Mouse (Mus musculus): ENCODE data around the gene Mfsd12.

The Mfsd12 gene

DNA sequence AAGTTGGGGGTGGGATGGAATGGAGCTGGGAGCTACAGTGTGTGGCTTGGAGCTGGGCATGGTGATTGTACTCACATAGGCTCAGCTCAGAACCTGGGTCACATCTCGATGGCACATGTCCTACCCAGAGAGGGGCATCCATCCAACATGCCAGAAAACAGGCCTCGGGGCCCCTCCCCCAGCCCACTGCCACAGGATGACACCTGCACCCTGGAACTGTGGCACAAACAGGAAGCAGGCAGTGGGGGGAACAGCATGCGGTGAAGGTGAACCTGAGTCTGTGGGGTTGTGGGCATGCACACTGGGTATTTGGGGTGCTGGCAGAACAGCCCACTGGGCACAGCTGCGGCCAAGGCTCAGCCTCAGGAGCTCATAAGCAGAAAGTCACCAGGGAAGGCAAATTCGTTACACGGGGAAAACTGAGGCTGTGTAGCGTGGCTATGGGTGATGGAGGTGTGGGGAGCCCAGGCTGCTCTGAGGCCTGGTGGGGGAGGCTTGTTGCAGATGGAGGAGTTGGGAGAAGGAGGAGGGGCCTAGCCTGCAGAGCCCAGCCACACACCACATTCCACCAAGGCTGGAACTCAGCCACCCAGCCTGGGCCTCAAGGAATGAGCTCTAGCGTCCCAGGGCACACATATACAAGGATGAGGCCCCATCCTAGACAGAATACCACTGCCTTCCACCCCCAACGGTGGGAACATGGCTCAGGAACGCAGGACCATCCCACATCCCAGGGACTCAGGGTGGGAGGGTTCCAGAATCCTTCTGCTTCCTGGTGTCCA is 27.9 kb upstream of the Mfsd12 start:
- peak; percentile 95 for DNase-seq (ENCODE audit: low read depth)

- DNase-seq (ENCODE audit: low read depth) = peak; percentile 77
These were observed 27.3 kb upstream of the Mfsd12 start for GRCm38 (mm10) chr10:81330007-81330406.

DNA sequence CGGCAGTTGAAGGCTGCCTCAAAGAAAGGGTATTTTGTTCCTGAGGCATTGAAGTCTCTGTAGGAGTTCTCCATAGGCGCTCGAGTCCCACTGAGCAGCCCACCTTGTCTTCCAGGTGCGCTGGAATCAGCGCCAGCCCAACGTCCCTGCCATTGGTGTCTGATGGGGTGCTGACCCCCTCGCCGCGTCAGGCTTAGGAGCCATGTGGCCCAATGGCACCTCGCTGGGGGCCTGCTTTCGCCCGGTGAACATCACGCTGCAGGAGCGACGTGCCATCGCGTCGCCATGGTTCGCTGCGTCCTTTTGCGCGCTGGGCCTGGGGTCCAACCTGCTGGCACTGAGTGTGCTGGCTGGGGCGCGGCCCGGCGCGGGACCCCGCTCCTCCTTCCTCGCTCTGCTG is 25.0 kb upstream of the Mfsd12 start:
- DNase-seq (ENCODE audit: low read depth) = no peak

GRCm38 (mm10) chr10:81334324-81334723 is 23.0 kb upstream of the Mfsd12 start:
- DNase-seq (ENCODE audit: low read depth) = no peak

DNA sequence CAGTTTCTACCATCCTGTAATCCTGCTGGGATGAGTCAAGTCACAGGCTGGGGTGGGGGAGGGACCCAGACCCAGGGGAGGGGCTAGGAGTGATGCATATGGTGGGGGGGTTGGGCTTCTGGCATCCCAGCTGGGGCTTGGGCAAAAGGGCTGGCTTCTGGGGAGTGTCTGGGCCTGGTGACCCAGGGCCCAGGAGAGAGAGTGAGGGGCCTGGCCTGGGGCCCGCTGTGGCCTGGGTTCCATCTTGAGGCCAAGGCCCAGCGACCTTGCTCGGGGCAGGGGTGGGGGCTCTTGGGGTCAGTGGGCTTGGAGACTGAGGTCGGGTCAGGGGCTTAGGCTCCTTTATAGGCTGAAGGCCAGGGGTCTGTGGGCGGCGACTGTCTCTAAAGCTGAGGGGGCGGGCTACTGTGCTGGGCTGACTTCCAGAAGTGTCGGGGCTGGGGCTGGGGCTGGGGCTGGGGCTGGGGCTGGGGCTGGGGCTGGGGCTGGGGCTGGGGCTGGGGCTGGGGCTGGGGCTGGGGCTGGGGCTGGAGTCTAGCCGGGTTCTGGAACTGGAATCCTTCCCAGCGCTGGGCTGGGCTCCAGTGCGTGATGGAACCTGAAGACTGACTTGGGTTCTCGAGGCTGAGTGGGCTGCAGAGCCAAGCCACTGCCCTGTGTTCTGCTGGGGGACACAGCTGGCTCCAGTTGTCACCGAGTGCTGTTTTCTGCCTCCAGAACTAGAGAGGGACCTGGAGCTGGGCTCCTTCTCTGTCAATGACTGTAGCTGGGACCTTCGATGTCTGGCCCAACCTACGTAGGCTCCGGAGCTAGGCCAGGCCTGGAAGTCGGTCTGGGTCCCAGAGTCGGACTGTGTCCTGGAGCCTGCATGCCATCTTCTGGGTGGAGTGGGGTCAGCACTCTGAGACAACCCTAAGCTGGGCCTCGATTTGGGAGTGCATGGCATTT is 21.6 kb upstream of the Mfsd12 start:
- DNase-seq (ENCODE audit: low read depth) = peak; percentile 85

DNA sequence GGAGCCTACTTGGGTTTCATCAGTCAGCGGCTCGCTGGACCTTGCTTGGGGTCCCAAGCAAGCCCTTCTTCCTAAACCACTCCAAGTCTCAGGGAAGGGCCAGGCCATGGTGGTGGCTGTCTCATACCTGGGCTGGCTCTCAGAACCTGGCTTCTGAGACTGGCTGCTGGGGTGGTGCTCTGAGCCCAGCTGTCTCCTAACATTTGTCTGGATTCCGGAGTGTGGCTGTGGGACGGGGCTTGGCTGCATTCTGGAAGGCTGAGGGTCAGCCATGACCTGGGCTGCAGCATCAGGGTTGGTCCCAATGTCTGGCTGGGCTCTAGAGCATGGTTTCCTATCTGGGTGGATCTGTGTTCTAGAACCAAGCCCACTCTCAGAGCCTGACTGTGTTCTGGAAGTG is 20.7 kb upstream of the Mfsd12 start:
- no peak for DNase-seq (ENCODE audit: low read depth)

GRCm38 (mm10) chr10:81340551-81341332 is 16.5 kb upstream of the Mfsd12 start:
- no peak for DNase-seq (ENCODE audit: low read depth)

DNA sequence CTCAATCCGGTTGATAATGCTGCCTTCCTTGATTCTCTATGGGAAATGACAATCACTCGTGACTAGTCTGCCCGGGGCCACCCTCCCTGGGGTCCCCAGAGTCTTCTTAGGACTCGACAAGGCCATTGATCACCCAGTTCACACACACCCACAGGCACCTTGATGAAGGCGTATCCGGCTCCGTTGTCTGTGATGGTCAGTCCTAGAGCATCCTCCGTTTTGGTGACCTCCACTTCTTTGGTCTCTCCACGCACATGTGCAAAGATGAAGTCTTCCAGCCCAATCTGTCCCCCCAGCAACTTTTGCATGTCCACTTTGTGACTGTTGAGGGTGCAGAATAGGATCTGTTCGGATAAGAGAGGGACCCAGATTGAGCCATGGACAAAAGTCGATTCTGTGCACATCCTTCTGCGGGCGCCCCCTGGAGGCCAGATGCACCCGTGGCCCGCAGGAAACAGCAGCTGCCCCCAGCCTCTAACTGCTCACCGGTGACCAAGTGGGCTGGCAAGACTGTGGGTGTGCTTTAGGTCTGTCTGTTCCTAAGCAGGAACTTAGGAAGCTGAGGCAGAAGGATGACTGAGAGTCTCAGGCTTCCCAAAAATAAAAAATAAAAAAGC is 15.8 kb upstream of the Mfsd12 start:
- peak; percentile 85 for DNase-seq (ENCODE audit: low read depth)

DNA sequence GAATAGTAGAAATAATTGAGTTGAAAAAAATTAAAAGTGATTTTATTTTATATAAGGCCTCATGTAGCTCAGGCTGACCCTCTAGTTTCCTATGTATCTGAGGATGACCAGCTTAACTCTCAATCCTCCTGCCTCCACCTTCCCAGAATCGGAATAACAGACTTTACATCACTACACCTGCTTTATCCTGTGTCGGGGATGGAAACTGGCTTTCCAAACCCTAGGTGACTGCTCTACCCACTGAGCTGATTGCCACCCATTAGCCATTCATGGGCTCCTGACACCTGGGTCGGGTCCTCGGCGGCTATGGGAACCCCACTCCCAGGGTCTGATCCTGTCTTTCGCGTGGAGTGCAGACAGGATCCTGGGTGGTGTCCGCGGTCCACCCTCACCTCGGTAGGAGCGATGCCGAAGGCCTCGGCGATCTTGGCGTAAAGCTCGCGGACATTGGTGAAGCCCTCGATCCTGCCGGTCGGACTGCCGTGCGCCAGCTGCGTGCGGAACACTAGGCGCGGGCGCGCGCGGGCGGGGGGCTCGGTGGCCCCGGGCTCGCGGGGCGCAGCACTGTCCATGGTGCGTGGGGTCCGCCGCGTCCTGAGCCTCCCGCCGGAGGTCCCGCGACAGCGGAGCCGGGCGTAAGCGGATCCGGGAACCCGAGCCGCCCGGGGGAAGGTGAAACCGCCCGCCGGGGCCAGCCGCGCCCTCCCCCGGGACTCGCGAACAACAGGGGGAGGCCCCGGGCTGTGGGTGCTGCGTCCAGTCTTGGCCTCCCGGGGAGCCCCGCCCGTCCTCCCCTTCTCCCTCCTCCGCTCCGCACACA is 14.4 kb upstream of the Mfsd12 start, which contains the start of gene Gipc3:
Gipc3 (minus strand) TSS at position 581 of the 820 bp plus-strand sequence.
- no peak for DNase-seq (ENCODE audit: low read depth)

DNA sequence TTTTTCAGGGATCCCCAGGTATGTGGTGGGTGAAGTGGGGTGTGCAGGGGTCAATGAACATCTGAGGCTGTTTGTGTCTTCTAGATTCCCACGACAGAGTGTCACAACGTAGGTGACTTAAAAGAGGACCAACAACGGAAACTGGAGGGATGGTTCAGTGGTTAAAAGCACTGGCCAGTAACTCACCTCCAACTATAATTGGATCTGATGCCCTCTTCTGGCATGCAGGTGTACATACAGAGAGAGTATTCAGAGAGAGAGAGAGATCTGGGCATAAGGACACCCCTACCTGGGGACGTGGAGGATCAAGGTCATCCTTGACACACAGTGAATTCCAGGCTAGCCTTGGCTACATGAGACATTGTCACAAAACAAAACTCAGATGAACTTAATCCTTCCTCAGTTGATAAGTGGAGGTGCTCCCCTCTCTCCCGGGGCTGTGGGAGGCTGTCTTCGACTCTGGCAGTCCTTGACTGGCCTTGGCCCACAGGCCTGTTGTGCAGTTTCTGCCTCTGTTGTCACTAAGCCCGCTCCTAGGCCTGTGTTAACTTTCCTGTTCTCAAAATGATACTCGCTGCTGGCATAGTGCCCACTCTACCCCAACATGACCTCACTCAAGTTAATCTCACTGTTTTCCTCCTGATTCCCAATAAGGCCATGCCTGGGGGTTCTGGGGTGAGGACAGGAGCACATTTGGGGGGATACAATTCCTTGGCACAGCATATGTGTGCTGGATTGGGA is 12.7 kb upstream of the Mfsd12 start:
- DNase-seq (ENCODE audit: low read depth) = peak; percentile 43

DNA sequence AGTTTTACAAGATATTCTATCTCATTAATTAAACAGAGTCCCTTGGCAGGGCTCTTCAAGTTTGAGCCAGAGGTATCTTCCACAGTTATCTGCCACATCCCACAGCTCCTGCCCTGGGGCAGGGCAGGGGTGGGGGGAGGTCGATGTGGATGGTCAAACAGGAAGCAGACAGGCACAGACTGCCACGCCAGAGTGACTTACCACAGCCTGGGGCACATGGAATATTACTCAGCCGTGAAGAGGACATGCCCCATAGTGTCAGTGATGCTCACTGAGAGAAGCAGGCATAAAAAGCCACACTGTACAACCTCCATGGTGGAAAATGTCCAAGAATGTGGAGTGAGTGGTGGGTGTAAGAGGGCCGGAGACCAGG is 12.1 kb upstream of the Mfsd12 start:
- DNase-seq (ENCODE audit: low read depth) = no peak

- no peak for DNase-seq (ENCODE audit: low read depth)
These were observed 10.7 kb upstream of the Mfsd12 start for GRCm38 (mm10) chr10:81346453-81347067.

DNA sequence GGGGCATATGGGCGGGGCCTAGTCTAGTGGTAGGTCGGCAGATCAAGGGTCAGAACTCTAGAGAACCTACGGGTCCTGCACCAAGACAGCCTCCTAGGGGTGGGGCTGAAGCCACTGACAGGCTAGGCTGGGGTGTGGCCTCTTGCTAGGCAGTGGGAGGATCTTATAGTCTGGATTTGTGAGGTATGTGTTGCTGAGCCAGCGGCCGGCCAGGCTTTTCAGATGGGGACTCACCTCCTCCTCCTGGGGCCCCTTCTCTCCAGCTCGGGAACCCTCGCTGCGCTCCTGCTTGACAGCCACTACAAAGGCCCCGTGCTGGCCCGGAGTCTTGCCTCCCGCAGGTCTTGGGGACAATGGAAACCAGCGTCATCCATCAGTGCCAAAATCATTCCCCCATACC is 8.1 kb upstream of the Mfsd12 start:
- DNase-seq (ENCODE audit: low read depth) = peak; percentile 74

GRCm38 (mm10) chr10:81349961-81350350 is 7.3 kb upstream of the Mfsd12 start:
- DNase-seq (ENCODE audit: low read depth) = no peak

DNA sequence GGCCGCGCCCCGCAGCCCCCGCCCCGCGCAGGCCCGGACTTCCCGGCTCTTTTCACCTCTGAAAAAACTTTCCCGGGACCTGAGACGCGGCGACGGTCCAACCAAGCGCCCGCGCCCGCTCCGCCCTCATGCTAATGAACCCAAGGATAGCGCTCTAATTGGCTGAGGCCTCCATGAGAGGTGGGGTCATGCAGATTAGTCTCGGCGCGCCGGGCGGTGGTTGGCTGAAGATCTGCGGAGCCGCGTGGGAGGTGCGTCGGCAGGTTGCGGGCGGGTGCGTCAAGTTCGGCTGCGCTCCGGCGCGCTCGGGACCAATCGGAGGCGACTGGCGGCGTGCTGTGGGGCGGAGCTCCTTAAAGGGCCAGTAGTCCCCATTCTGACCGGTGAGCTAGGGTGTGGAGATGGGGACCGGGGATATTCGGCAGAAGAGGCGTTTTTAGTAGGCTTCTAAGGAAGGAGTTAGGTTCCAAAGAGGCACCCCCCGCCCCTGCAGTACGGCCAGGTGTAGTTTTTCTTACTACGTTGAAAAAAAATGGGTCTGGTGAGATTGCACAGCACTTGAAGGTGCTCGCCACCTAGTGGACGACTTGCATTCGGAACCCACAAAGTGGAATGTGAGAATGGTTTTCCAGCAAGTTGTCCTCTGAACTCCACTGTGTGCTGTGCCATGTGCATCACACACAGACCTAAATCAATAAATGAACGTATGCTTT is 6.8 kb upstream of the Mfsd12 start, which contains the start of gene Hmg20b:
Hmg20b (minus strand) TSS at position 130 of the 713 bp plus-strand sequence.
- DNase-seq (ENCODE audit: low read depth) = peak; percentile 100

GRCm38 (mm10) chr10:81351678-81352291 is 5.5 kb upstream of the Mfsd12 start:
- DNase-seq (ENCODE audit: low read depth) = peak; percentile 62

DNA sequence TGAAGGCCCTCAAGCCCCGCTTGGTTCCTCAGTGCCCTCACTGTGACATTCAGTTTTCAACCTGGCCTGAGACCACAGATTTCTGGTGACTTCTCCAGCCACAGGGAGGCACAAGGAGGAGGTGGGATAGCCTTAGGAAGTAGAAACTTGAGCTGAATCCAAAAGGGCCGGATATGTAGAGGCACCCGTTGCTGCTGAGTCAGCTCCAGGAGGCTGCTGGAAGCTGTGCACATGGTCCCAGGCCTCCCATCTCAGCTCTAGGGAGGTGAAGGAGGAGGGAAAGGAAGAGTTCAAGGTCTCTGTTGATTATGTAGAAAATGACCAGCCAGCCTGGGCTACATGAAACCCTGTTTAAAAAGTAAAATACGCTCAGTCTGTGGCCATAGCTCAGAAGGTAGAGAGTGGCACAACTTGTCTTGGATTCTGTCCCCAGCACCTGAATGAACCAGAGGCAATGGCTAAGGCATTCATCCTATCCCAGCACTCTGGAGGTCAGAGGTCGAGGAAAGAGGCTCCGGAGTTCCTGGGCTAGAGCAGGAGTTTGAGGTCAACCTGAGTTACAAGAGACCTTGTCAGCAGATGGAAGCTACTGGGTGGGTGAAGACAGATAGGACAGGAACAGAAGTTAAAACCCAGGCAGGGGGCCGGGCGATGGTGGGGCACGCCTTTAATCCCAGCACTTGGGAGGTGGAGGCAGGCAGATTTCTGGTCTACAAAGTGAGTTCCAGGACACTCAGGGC is 2.4 kb upstream of the Mfsd12 start:
- peak; percentile 69 for DNase-seq (ENCODE audit: low read depth)

DNA sequence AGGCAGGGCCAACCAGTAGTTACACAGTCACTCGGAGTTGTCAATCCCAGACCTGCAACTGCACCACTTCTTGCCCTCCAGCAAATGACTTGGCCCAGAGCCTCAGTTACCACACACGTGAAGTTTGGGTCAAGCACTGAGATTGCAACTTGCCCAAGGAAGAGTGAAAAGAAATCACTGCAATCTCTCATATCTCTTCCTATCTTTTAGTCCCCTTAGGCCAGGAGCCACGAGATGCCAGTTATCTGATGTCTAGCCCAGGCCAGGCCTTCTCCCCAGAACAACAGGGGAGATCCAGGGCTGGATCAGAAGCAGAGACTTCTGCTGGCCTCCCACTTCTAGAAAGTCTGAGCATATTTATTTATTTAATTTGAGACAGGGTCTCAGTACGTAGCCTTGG is 1.8 kb upstream of the Mfsd12 start:
- no peak for DNase-seq (ENCODE audit: low read depth)

Data from NIH3T3 (cell line).